Mouse (Mus musculus): ENCODE data around the gene Tlk2.

The Tlk2 gene

GRCm38 (mm10) chr11:105164516-105165510, 13.8 kb upstream of the Tlk2 start:
- DNase-seq (ENCODE audit: low spot score), result no peak

DNA sequence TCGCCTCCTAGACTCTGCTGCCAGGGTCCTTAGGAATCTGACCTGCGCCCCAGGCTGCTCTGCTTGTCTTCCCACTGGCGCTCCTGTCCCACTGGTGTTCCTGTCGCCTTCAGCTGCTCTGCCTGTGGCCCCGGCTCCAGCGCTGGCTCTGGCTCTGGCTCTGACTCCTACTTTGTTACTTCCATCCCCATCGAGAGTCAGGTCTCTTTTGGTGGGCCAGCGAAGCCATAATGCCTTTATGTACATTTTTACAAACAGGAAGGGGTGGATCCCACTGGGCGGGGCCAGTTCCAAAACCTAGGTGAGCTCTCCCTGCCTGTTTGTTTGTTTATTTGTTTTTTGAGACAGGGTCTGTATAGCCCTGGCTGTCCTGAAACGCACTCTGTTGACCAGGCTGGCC, 11.8 kb upstream of the Tlk2 start:
- DNase-seq (ENCODE audit: low spot score), result no peak

DNA sequence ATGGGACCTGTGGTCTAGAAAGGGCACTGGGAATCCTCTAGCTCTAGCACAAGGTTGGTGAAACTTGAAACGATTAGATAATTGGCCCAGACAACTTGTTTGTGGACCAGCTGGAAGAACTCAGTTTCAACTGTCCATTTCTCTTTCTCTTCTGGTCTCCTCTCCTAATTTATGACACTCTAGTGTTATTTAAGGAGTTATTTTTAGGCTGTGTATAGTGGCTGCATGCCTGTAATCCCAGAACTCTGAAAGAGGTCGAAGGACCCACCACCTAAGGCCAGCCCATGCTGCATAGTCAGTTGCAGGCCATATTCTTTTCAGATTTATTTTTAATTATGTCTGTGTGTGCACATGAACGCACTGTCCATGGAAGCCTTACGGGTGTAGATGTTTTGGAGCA, 916 bp downstream of the Tlk2 start:
- peak; percentile 43 for DNase-seq (ENCODE audit: low spot score)

DNA sequence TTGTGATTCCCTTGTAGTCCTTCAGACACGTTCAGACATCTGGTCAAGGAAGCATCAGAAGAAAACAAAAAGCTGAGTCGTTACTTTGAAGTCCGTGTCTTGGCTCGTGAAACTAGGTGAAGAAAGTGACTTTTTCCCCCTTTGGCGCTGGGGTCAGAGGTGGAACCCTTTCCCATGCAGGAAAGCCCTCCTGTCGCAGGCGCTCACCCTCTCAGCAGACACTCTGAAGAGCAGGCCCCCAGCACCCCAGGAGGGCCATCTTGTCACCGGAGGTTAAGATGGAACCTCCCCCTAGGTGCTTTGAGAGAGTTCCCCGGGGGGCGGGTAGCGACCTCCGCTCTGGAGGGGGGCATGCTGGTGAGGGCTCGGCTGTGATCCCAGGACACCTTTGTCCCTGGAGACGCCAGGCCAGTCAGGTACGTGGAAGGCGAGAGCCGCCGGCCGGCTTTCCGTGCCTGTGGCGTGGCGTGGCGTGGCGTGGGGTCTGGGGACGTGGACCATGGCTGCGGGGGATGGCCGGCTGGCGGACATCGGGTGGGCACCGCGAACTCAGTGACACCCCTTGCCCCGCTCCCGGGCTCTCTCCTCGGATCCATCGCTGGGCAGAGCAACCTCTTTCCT, 2.0 kb downstream of the Tlk2 start:
- peak; percentile 65 for DNase-seq (ENCODE audit: low spot score)

- peak; percentile 93 for DNase-seq (ENCODE audit: low spot score)
Observed at GRCm38 (mm10) chr11:105181126-105181637, 2.6 kb downstream of the Tlk2 start.

DNA sequence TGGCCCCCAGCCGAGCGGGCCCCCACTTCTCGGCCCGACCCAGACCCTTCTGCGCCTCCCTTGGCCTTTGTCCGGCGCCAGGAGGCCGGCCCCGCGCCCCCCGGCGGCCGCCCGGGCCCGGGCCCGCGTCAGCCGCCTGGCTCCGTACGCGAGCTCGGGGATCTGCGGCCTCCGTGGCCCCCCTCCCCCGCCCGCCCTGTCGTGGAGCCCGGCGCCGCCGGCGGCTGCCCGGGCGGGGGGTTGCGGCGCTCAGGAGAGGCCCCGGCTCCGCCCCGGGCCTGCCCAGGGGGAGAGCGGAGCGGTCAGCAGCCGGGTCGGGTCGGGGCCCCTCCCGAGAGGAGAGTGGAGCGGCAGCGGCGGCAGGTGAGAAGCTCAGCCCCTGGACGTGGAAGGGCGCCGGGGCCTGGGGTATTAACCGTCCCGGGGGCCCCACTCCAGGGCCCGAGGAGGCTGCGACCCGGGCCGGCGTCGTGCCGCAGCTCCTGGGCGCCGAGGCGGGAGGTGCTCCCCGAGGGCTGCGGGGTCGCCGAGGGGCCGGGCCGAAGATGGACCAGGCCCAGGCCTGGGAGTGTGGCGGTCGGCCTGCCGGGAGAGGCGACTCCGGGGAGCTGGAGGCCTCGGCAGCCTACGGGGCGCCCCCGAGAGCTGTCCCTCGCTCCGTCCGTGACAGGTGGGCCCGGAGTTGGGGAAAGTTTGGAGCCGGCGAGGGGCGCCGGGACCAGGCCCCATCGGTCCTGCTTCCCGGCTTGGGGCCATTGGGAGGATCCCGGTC, 3.3 kb downstream of the Tlk2 start:
- DNase-seq (ENCODE audit: low spot score), result no peak

DNA sequence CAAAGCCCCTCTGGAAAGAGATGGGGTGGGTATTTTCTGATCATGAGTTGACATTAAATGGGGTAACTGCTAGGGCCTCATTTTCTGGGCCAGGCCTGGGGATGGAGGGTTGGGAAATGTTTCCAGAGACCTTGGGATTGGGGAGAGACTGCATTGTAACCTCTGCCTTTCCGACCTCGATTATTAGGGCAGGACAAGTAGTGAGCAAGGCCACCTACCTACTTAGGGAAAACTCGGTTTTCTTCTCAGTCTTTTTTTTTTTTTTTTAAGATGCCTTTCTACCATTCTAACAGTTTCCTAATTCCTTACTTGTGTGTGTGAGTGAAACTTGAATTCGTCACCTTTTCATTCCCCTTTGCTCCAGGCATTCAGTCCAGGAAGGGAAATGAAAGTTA, 3.9 kb downstream of the Tlk2 start:
- DNase-seq (ENCODE audit: low spot score), result peak; percentile 62

DNA sequence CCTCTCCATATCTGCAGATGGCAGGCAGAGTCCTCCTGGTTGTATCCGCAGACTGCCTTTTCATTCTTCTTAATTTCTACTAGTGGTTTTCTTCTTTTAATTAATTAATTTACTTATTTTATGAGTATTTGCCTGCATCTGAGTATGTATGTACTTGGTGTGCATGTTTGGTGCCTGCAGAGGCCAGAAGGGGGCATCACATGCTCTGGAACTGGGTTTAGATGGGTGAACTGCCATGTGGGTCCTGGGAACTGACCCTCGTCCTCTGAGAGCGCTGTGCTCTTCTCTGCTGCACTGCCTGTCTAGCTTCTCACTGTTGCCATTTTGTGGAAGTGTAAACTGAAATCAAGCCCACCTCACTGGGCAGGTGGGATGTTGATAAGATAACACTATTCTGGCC, 6.1 kb downstream of the Tlk2 start:
- DNase-seq (ENCODE audit: low spot score), result no peak

DNA sequence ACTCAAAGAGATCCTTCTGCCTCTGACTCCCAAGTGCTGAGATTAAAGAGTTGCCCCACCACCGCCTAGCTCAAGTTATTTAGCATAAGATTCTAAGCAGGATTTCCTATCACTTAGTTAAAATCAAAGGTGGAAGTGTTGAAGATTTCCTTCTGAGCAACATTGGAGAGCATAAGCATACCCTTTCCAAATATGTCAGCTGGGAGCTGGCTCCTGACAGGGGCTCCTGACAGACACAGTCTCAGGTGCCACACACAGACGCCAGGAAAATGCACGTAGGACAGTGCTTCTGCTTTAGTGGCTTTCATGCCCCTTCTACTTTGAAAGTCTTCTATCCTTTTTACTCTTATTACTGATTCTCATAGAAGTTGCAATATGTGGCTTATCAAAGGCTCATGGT, 13.6 kb downstream of the Tlk2 start:
- DNase-seq (ENCODE audit: low spot score), result no peak

DNA sequence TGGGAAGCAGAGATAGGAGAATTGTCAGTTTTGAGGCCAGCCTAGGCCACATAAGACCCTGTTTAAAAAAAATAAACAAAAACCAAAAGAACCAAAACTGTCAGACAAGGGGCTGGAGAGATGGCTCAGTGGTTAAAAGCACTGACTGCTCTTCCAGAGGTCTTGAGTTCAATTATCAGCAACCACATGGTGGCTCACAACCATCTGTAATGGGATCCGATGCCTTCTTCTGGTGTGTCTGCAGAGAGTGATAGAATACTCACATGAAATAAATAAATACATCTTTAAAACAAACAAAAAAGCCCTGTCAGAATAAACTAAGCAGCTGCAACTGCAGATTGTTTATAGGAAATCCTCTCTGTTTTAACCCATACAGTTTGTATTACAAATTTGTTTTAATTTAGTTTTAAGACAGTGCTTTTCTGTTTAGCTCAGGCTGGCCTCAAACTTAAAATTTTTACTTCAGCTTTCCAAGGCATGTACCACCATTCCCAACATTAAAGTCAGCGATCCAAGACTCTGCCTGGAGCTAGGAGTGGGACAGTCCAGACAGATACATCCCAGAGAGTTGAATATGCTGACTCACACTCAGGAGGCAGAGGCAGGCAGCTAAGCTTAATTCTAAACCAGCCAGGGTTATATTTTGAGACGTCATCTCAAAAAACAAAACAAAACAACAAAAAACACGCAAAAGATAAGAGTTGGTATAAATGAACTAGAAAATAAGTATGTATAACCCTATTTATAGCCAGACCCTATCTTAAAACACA, 18.5 kb downstream of the Tlk2 start:
- no peak for DNase-seq (ENCODE audit: low spot score)

- DNase-seq (ENCODE audit: low spot score), result no peak
Observed at GRCm38 (mm10) chr11:105202403-105202802, 23.8 kb downstream of the Tlk2 start.

- no peak for DNase-seq (ENCODE audit: low spot score)
Observed at GRCm38 (mm10) chr11:105210007-105210406, 31.4 kb downstream of the Tlk2 start.

GRCm38 (mm10) chr11:105214257-105214656, 35.6 kb downstream of the Tlk2 start:
- DNase-seq (ENCODE audit: low spot score), result no peak

DNA sequence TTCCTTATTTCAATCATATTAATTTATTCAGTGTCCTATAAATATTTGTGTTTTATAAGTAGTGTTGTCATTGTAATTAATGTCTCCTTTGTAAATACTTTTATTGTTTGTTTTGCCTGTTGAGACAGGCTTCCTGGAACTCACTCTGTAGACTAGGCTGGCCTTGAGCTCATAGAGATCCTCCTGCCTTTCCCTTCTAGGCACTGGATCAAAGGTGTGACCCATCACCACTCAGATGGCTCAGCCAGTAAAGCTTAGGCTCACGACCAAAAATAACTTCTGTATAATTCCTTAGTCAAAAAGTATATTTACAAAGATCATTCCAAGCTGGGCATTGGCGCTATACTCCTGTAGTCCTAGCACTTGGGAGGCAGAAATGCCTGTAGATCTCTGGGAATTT, 39.2 kb downstream of the Tlk2 start:
- peak; percentile 21 for DNase-seq (ENCODE audit: low spot score)

DNA sequence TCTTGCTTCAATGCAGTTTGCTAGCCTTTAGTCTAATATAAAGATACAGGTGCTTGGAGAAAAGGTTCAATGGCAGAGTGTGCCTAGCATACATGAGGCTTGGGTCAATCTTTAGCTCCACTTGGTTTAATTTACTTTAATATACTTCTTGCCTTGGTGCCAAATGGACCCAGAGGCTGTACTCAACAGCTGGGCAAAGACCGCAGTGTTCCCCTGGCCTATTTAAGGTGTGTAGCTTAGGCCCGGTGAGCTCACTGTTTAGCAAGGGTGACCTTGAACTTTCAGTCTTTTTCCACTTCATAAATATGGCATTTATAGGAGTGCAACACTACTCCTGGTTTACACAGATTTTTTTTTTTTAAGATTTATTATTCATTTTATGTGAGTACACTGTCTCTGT, 55.9 kb downstream of the Tlk2 start:
- DNase-seq (ENCODE audit: low spot score), result no peak

GRCm38 (mm10) chr11:105240991-105241390, 62.4 kb downstream of the Tlk2 start:
- peak; percentile 65 for DNase-seq (ENCODE audit: low spot score)

- DNase-seq (ENCODE audit: low spot score), result no peak
Observed at GRCm38 (mm10) chr11:105246369-105246768, 67.8 kb downstream of the Tlk2 start.

GRCm38 (mm10) chr11:105246785-105247184, 68.2 kb downstream of the Tlk2 start:
- no peak for DNase-seq (ENCODE audit: low spot score)

DNA sequence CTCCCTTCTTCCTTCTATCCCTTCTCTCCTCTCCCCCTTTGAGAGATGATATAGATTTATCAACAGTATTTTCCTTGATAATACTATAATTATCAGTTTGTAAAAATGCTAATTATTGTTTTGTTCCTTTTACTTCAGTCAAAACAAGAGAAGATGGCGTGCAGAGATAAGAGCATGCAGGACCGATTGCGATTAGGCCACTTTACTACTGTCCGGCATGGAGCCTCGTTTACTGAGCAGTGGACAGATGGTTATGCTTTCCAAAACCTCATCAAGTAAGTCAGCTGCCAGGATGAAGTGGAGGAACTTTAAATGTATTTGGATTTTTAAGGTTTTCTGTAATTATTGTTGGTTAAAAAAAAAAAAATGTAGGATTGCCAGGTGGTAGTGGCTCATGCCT, 68.7 kb downstream of the Tlk2 start:
- DNase-seq (ENCODE audit: low spot score), result no peak

DNA sequence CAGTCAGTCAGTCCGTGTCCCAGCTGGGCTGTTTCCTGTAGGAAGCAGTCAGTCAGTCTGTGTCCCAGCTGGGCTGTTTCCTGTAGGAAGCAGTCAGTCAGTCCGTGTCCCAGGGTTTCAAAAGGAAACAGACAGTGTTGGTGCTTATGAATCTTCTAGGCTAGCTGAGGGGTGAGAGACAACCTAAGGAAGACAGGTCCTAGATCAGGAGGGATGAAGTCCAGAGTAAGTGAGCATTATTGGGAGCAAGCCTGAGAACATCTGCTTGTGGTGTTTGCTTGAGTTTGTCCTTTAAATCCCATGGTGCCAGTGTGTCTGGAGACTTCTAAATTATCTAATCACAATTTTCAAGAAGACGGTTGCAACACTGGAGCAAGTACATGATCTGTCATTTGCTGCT, 81.1 kb downstream of the Tlk2 start:
- no peak for DNase-seq (ENCODE audit: low spot score)

- no peak for DNase-seq (ENCODE audit: low spot score)
Observed at GRCm38 (mm10) chr11:105261116-105261515, 82.5 kb downstream of the Tlk2 start.
